21 mouse cellular contexts compared by ENCODE assay signal in genomic region chr5:54051056-54051455, GRCm38 (mm10). TPM values are rescaled to one million over a fixed set of nuclear protein-coding genes. Genes with fewer than 3 reads are reported as not detected.
DNase-seq lines count a peak whose midpoint lies in the region; ATAC-seq and TF ChIP-seq lines count a peak whose summit lies in the region.
"Had no signal": no experiment of that assay in that cellular context is flagged by ENCODE, and none has a peak within 500 bp of the region (broad histone marks: within the 10 kb centered on the region; RNA-seq: fewer than 3 reads in every experiment).

No protein-coding gene starts in this region.

- no peak for TF ChIP-seq CTCF in lung, postnatal 0 days (IDR thresholded peaks at IDR 0.05)

- peaks cover 9% of the 10 kb centered on the region for H3K4me1 ChIP-seq in lung, postnatal 0 days (ENCODE audit: insufficient read depth, low read depth, low read length)
- no peaks in the 10 kb centered on the region for H3K4me1 ChIP-seq in neural tube, embryonic 15.5 days
- H3K4me1 ChIP-seq: midbrain, embryonic 13.5 days had no signal

- no peak overlapping the region for H3K27ac ChIP-seq in lung, postnatal 0 days (ENCODE audit: low read length)
- no peak overlapping the region for H3K27ac ChIP-seq in neural tube, embryonic 15.5 days (replicated peaks)
- H3K27ac ChIP-seq: embryonic facial prominence, embryonic 10.5 days; hindbrain, embryonic 10.5 days; hindbrain, postnatal 0 days; kidney, postnatal 0 days; limb, embryonic 15.5 days; liver, embryonic 15.5 days; midbrain, embryonic 13.5 days had no signal

- H3K4me2 ChIP-seq in lung, postnatal 0 days (replicated peaks; ENCODE audit: low read depth, low read length): no peak overlapping the region
- H3K4me2 ChIP-seq in neural tube, embryonic 15.5 days: no peak overlapping the region
- H3K4me2 ChIP-seq: limb, embryonic 15.5 days; liver, embryonic 15.5 days; midbrain, embryonic 13.5 days had no signal

- H3K4me3 ChIP-seq in lung, postnatal 0 days (ENCODE audit: low read depth, low read length): no peak overlapping the region
- H3K4me3 ChIP-seq in neural tube, embryonic 15.5 days (replicated peaks): no peak overlapping the region
- H3K4me3 ChIP-seq: embryonic facial prominence, embryonic 10.5 days; hindbrain, embryonic 10.5 days; limb, embryonic 15.5 days; liver, embryonic 15.5 days; midbrain, embryonic 13.5 days had no signal

- H3K27me3 ChIP-seq in lung, postnatal 0 days (replicated peaks; ENCODE audit: insufficient read depth, low read length): no peaks in the 10 kb centered on the region
- H3K27me3 ChIP-seq in neural tube, embryonic 15.5 days (replicated peaks): no peaks in the 10 kb centered on the region
- H3K27me3 ChIP-seq: limb, embryonic 15.5 days; liver, embryonic 15.5 days; midbrain, embryonic 13.5 days had no signal

- H3K9me3 ChIP-seq in lung, postnatal 0 days (ENCODE audit: low read length): no peaks in the 10 kb centered on the region
- H3K9me3 ChIP-seq in neural tube, embryonic 15.5 days (replicated peaks): no peaks in the 10 kb centered on the region
- H3K9me3 ChIP-seq: embryonic facial prominence, embryonic 10.5 days; hindbrain, embryonic 10.5 days; limb, embryonic 15.5 days; liver, embryonic 15.5 days; midbrain, embryonic 13.5 days had no signal

- no peak for ATAC-seq in lung, postnatal 0 days
- ATAC-seq in neural tube, embryonic 15.5 days (ENCODE audit: low FRiP score): no peak
- ATAC-seq: hindbrain, postnatal 0 days; midbrain, embryonic 13.5 days had no signal

- H3K36me3 ChIP-seq in lung, postnatal 0 days (ENCODE audit: insufficient read depth, low read length): no peaks in the 10 kb centered on the region
- H3K36me3 ChIP-seq in neural tube, embryonic 15.5 days: no peaks in the 10 kb centered on the region
- H3K36me3 ChIP-seq: liver, embryonic 15.5 days had no signal

- TF ChIP-seq EP300 in lung, postnatal 0 days (IDR thresholded peaks at IDR 0.05): no peak

- 79% methylated on average over 3 of the region's 3 CpGs for WGBS in lung, postnatal 0 days
- 93% methylated on average over 3 of the region's 3 CpGs for WGBS in neural tube, embryonic 15.5 days

- H3K9ac ChIP-seq in lung, postnatal 0 days (replicated peaks; ENCODE audit: low read depth): no peak overlapping the region
- H3K9ac ChIP-seq in neural tube, embryonic 15.5 days (replicated peaks): no peak overlapping the region
- H3K9ac ChIP-seq: limb, embryonic 15.5 days; liver, embryonic 15.5 days; midbrain, embryonic 13.5 days had no signal

- peak; percentile 38 for DNase-seq in gastrocnemius, adult 18-20 months (ENCODE audit: low spot score)
- no peak for DNase-seq in gastrocnemius, postnatal 4 days (ENCODE audit: low spot score in 2 of 2)
- peak; percentile 37 for DNase-seq in lung, postnatal 36 days
- no peak for DNase-seq in lung, postnatal 0 days (ENCODE audit: low spot score)
- DNase-seq in adipocyte (ENCODE audit: low spot score): peak; percentile 32
- no peak for DNase-seq in frontal cortex, postnatal 14 days (ENCODE audit: low spot score in 2 of 2)
- DNase-seq: adrenal gland, postnatal 25 days; cerebellum, adult 11-12 months; cerebellum, postnatal 25 days; gastrocnemius, postnatal 25 days; right cerebral cortex, postnatal 14 days; spleen, adult 18-20 months; thymus, adult 18-20 months had no signal

RNA-seq across cellular contexts. Expression of gene Stim2, which starts 52.8 kb away (rescaled TPM):
- total RNA-seq in gastrocnemius, adult 18-20 months (2021): 10 to 100 TPM; 43.7 to 52.6 TPM
- total RNA-seq in gastrocnemius, postnatal 4 days (2021): 10 to 100 TPM; 72.8 to 82.9 TPM
- 20.3 and 22.7 TPM in 2 replicates for polyA plus RNA-seq in lung, postnatal 0 days (2015; fragmentation: Nextera tagmentation; extraction: Ambion mirVana)
- polyA plus RNA-seq in neural tube, embryonic 15.5 days (2015; fragmentation: Nextera tagmentation; extraction: Ambion mirVana): 22.1 and 31.3 TPM in 2 replicates

Comparison
In these comparisons a context has a peak if more than half of its experiments do, and no peak if none do; other contexts are left out.
1. DNase-seq: peak in gastrocnemius, adult 18-20 months (single experiment), lung, postnatal 36 days (single experiment) and adipocyte (single experiment); none in gastrocnemius, postnatal 4 days (0 of 2), lung, postnatal 0 days (single experiment) and frontal cortex, postnatal 14 days (0 of 2).